ENCODE assay signal across 8 mouse cellular contexts in genomic region chr2:90939750-90940149, GRCm38 (mm10). TPM values are rescaled to one million over a fixed set of nuclear protein-coding genes. Genes with fewer than 3 reads are reported as not detected.
DNase-seq lines count a peak whose midpoint lies in the region; ATAC-seq and TF ChIP-seq lines count a peak whose summit lies in the region.

No protein-coding gene starts in this region.

- peak overlapping the region; percentile 95 for H3K4me3 ChIP-seq in kidney, adult 2 months (ENCODE audit: insufficient read depth, low read depth, low read length)
- H3K4me3 ChIP-seq in G1E (ENCODE audit: low read depth, low read length): peak overlapping the region; percentile 96
- H3K4me3 ChIP-seq in forebrain, embryonic 13.5 days: peak overlapping the region; percentile 99
- H3K4me3 ChIP-seq in liver, embryonic 12.5 days: peak overlapping the region; percentile 97
- H3K4me3 ChIP-seq in neural tube, embryonic 12.5 days: peak overlapping the region; percentile 98

- WGBS in kidney, adult 2 months: 31% methylated on average over 8 of the region's 8 CpGs
- WGBS in forebrain, embryonic 13.5 days: 50% methylated on average over 8 of the region's 8 CpGs
- WGBS in liver, embryonic 12.5 days (ENCODE audit: insufficient replicate concordance): 49% methylated on average over 8 of the region's 8 CpGs
- WGBS in neural tube, embryonic 12.5 days: 52% methylated on average over 8 of the region's 8 CpGs

- H3K36me3 ChIP-seq in kidney, adult 2 months (ENCODE audit: control insufficient read depth, insufficient read depth, low read length): no peaks in the 10 kb centered on the region
- peaks cover 20% of the 10 kb centered on the region for H3K36me3 ChIP-seq in G1E (replicated peaks)
- no peaks in the 10 kb centered on the region for H3K36me3 ChIP-seq in forebrain, embryonic 13.5 days (ENCODE audit: poor library complexity, severe bottlenecking)
- H3K36me3 ChIP-seq in liver, embryonic 12.5 days: peaks cover 17% of the 10 kb centered on the region
- no peaks in the 10 kb centered on the region for H3K36me3 ChIP-seq in neural tube, embryonic 12.5 days

- no peak for TF ChIP-seq POLR2A in kidney, adult 2 months (IDR thresholded peaks at IDR 0.05; ENCODE audit: low read depth, low read length)

- no peak overlapping the region for H3K27ac ChIP-seq in kidney, adult 2 months (ENCODE audit: insufficient read depth, low read depth, low read length)
- peak overlapping the region; percentile 95 for H3K27ac ChIP-seq in forebrain, embryonic 13.5 days
- peak overlapping the region; percentile 95; the same call in 1 of the 2 replicates for H3K27ac ChIP-seq in liver, embryonic 12.5 days
- peak overlapping the region; percentile 91; the same call in 1 of the 2 replicates for H3K27ac ChIP-seq in neural tube, embryonic 12.5 days

- no peak for TF ChIP-seq CTCF in kidney, adult 2 months (conservative IDR thresholded peaks at IDR 0.05; ENCODE audit: insufficient read depth, insufficient read length, low read depth, low read length)
- TF ChIP-seq CTCF in G1E (IDR thresholded peaks at IDR 0.05; ENCODE audit: low read depth, low read length): no peak

- no peak for DNase-seq in kidney, adult 2 months
- DNase-seq in kidney, adult 18-20 months: no peak
- no peak for DNase-seq in G1E (ENCODE audit: low spot score)
- DNase-seq in adrenal gland, postnatal 4 days (ENCODE audit: low spot score in 2 of 2): no peak
- no peak for DNase-seq in gastrocnemius, adult 8-10 months (ENCODE audit: low spot score in 2 of 2)

- H3K4me1 ChIP-seq in kidney, adult 2 months (ENCODE audit: control insufficient read depth, insufficient read depth, low read length): peaks cover 16% of the 10 kb centered on the region; the same call in 1 of the 2 replicates
- H3K4me1 ChIP-seq in G1E (ENCODE audit: insufficient read depth, low read depth, low read length): peaks cover 39% of the 10 kb centered on the region
- H3K4me1 ChIP-seq in forebrain, embryonic 13.5 days: peaks cover 39% of the 10 kb centered on the region
- H3K4me1 ChIP-seq in liver, embryonic 12.5 days: peaks cover 43% of the 10 kb centered on the region
- H3K4me1 ChIP-seq in neural tube, embryonic 12.5 days: peaks cover 25% of the 10 kb centered on the region

- no peaks in the 10 kb centered on the region for H3K27me3 ChIP-seq in kidney, adult 2 months (replicated peaks; ENCODE audit: control insufficient read depth, insufficient read depth, low read length)
- H3K27me3 ChIP-seq in G1E (ENCODE audit: insufficient read depth, low read length): peaks cover 9% of the 10 kb centered on the region; the same call in 1 of the 2 replicates
- H3K27me3 ChIP-seq in forebrain, embryonic 13.5 days: no peaks in the 10 kb centered on the region
- H3K27me3 ChIP-seq in liver, embryonic 12.5 days (replicated peaks): no peaks in the 10 kb centered on the region
- H3K27me3 ChIP-seq in neural tube, embryonic 12.5 days (replicated peaks): no peaks in the 10 kb centered on the region

- peak overlapping the region; percentile 71 for H3K4me2 ChIP-seq in forebrain, embryonic 13.5 days
- peak overlapping the region; percentile 82 for H3K4me2 ChIP-seq in liver, embryonic 12.5 days
- H3K4me2 ChIP-seq in neural tube, embryonic 12.5 days (replicated peaks): peak overlapping the region; percentile 84

- no peak for ATAC-seq in G1E (ENCODE audit: extremely low read depth, insufficient number of reproducible peaks, low FRiP score, poor library complexity, severe bottlenecking)
- ATAC-seq in forebrain, embryonic 13.5 days: peak; percentile 34
- no peak for ATAC-seq in liver, embryonic 12.5 days
- peak; percentile 41 for ATAC-seq in neural tube, embryonic 12.5 days (ENCODE audit: low FRiP score, low read depth)

- H3K9me3 ChIP-seq in G1E (replicated peaks): no peaks in the 10 kb centered on the region
- H3K9me3 ChIP-seq in forebrain, embryonic 13.5 days (replicated peaks): no peaks in the 10 kb centered on the region
- no peaks in the 10 kb centered on the region for H3K9me3 ChIP-seq in liver, embryonic 12.5 days (replicated peaks)
- no peaks in the 10 kb centered on the region for H3K9me3 ChIP-seq in neural tube, embryonic 12.5 days

- H3K9ac ChIP-seq in forebrain, embryonic 13.5 days: peak overlapping the region; percentile 98
- H3K9ac ChIP-seq in liver, embryonic 12.5 days: peak overlapping the region; percentile 97
- H3K9ac ChIP-seq in neural tube, embryonic 12.5 days: peak overlapping the region; percentile 98

RNA-seq across cellular contexts. Expression of gene Celf1, which starts 0.4 kb away (rescaled TPM):
- polyA plus RNA-seq in kidney, adult 2 months (2012; rRNA removed): 40.5 and 40.6 TPM in 2 replicates
- 67.0 and 73.9 TPM in 2 replicates for total RNA-seq in G1E (2014; fragmentation: Nextera tagmentation)
- total RNA-seq in G1E (2017): 59.1 and 66.2 TPM in 2 replicates
- 93.8 and 97.1 TPM in 2 replicates for polyA plus RNA-seq in G1E (2012)
- 132 and 138 TPM in 2 replicates for polyA plus RNA-seq in forebrain, embryonic 13.5 days (2015; fragmentation: Nextera tagmentation; extraction: Ambion mirVana)
- 79.4 and 81.3 TPM in 2 replicates for polyA plus RNA-seq in liver, embryonic 12.5 days (2016; fragmentation: Nextera tagmentation; extraction: Ambion mirVana)
- 143 and 146 TPM in 2 replicates for polyA plus RNA-seq in neural tube, embryonic 12.5 days (2016; fragmentation: Nextera tagmentation; extraction: Ambion mirVana)
- total RNA-seq in adrenal gland, postnatal 4 days (2021): 100 to 1,000 TPM in 1 of 2 experiments, 10 to 100 TPM in 1; 94.0 to 103 TPM
- 10 to 100 TPM; 50.7 to 66.2 (median 63.7) TPM for total RNA-seq in gastrocnemius, adult 8-10 months (2022)

RNA-seq across cellular contexts. Expression of gene Ndufs3, which starts 35.1 kb away (rescaled TPM):
- polyA plus RNA-seq in kidney, adult 2 months (2012; rRNA removed): 344 and 416 TPM in 2 replicates
- total RNA-seq in G1E (2014; fragmentation: Nextera tagmentation) (106 and 132 TPM in 2 replicates), G1E (2017) (131 and 165 TPM in 2 replicates)
- polyA plus RNA-seq in G1E (2012): 86.8 and 94.6 TPM in 2 replicates
- 219 and 222 TPM in 2 replicates for polyA plus RNA-seq in forebrain, embryonic 13.5 days (2015; fragmentation: Nextera tagmentation; extraction: Ambion mirVana)
- polyA plus RNA-seq in liver, embryonic 12.5 days (2016; fragmentation: Nextera tagmentation; extraction: Ambion mirVana): 171 and 177 TPM in 2 replicates
- 195 and 205 TPM in 2 replicates for polyA plus RNA-seq in neural tube, embryonic 12.5 days (2016; fragmentation: Nextera tagmentation; extraction: Ambion mirVana)
- total RNA-seq in adrenal gland, postnatal 4 days (2021): 100 to 1,000 TPM; 354 to 392 TPM
- 100 to 1,000 TPM; 495 to 615 (median 547) TPM for total RNA-seq in gastrocnemius, adult 8-10 months (2022)

RNA-seq across cellular contexts. Expression of gene Kbtbd4, which starts 35.2 kb away (rescaled TPM):
- 18.8 and 19.0 TPM in 2 replicates for polyA plus RNA-seq in kidney, adult 2 months (2012; rRNA removed)
- total RNA-seq in G1E (2014; fragmentation: Nextera tagmentation) (18.2 and 21.4 TPM in 2 replicates), G1E (2017) (31.8 and 35.5 TPM in 2 replicates)
- polyA plus RNA-seq in G1E (2012): 4.0 and 6.6 TPM in 2 replicates
- 59.2 and 67.6 TPM in 2 replicates for polyA plus RNA-seq in forebrain, embryonic 13.5 days (2015; fragmentation: Nextera tagmentation; extraction: Ambion mirVana)
- polyA plus RNA-seq in liver, embryonic 12.5 days (2016; fragmentation: Nextera tagmentation; extraction: Ambion mirVana): 22.6 and 26.0 TPM in 2 replicates
- 46.8 and 48.2 TPM in 2 replicates for polyA plus RNA-seq in neural tube, embryonic 12.5 days (2016; fragmentation: Nextera tagmentation; extraction: Ambion mirVana)
- 10 to 100 TPM; 35.6 to 37.4 TPM for total RNA-seq in adrenal gland, postnatal 4 days (2021)
- 10 to 100 TPM; 17.9 to 24.0 (median 22.6) TPM for total RNA-seq in gastrocnemius, adult 8-10 months (2022)

RNA-seq across cellular contexts. Expression of gene C1qtnf4, which starts 54.1 kb away (rescaled TPM):
- polyA plus RNA-seq in kidney, adult 2 months (2012; rRNA removed): 9.9 and 11.1 TPM in 2 replicates
- total RNA-seq in G1E (2014; fragmentation: Nextera tagmentation): not detected in 2 replicates
- 0.16 TPM in 1 of 2 replicates, not detected in the other for total RNA-seq in G1E (2017)
- polyA plus RNA-seq in G1E (2012): not detected in 2 replicates
- polyA plus RNA-seq in forebrain, embryonic 13.5 days (2015; fragmentation: Nextera tagmentation; extraction: Ambion mirVana): 9.0 and 9.4 TPM in 2 replicates
- 6.6 and 7.3 TPM in 2 replicates for polyA plus RNA-seq in liver, embryonic 12.5 days (2016; fragmentation: Nextera tagmentation; extraction: Ambion mirVana)
- 62.3 and 74.0 TPM in 2 replicates for polyA plus RNA-seq in neural tube, embryonic 12.5 days (2016; fragmentation: Nextera tagmentation; extraction: Ambion mirVana)
- total RNA-seq in adrenal gland, postnatal 4 days (2021): 1 to 10 TPM; 5.4 to 5.6 TPM
- 1 to 10 TPM; 7.6 to 9.8 (median 8.5) TPM for total RNA-seq in gastrocnemius, adult 8-10 months (2022)

Comparison
In these comparisons a context has a peak if more than half of its experiments do, and no peak if none do; other contexts are left out.
1. ATAC-seq: peak in forebrain, embryonic 13.5 days (single experiment) and neural tube, embryonic 12.5 days (single experiment); none in G1E (single experiment) and liver, embryonic 12.5 days (single experiment).
2. Peak in every context shown above with its lines, with median percentiles within 50 percentile points of each other: H3K4me3 ChIP-seq, H3K4me2 ChIP-seq and H3K9ac ChIP-seq.